Mouse (Mus musculus): ENCODE data around the gene Cdh22. TPM values are rescaled to one million over a fixed set of nuclear protein-coding genes. Genes with fewer than 3 reads are reported as not detected.

The Cdh22 gene
- polyA plus RNA-seq, 1 experiment from 2014 or later, result 0.79 TPM

GRCm38 (mm10) chr2:165126896-165127562 is 107.6 kb downstream of the Cdh22 start:
- ATAC-seq (ENCODE audit: low FRiP score, low read depth), result no peak
- Histone ChIP-seq H3K4me3 (no peak overlapping the region), H3K27me3 (peaks cover 71% of the 10 kb centered on the region), H3K9me3 (no peaks in the 10 kb centered on the region), H3K4me2 (replicated peaks) (no peak overlapping the region), H3K9ac (no peak overlapping the region), H3K36me3 (no peaks in the 10 kb centered on the region), H3K4me1 (no peaks in the 10 kb centered on the region), H3K27ac (no peak overlapping the region)
- WGBS, result 28% methylated on average over 10 of the region's 10 CpGs

GRCm38 (mm10) chr2:165121206-165121840 is 113.3 kb downstream of the Cdh22 start:
- 33% methylated on average over 10 of the region's 10 CpGs for WGBS
- Histone ChIP-seq H3K4me2 (replicated peaks) (no peak overlapping the region), H3K4me1 (no peaks in the 10 kb centered on the region), H3K9me3 (no peaks in the 10 kb centered on the region), H3K4me3 (no peak overlapping the region), H3K27ac (no peak overlapping the region), H3K36me3 (no peaks in the 10 kb centered on the region), H3K27me3 (peaks cover 79% of the 10 kb centered on the region), H3K9ac (no peak overlapping the region)
- no peak for ATAC-seq (ENCODE audit: low FRiP score, low read depth)

- Histone ChIP-seq H3K4me2 (replicated peaks) (no peak overlapping the region), H3K9ac (no peak overlapping the region), H3K36me3 (no peaks in the 10 kb centered on the region), H3K4me3 (no peak overlapping the region), H3K27ac (no peak overlapping the region), H3K4me1 (no peaks in the 10 kb centered on the region), H3K27me3 (peaks cover 79% of the 10 kb centered on the region), H3K9me3 (no peaks in the 10 kb centered on the region)
- WGBS, result 82% methylated on average over 9 of the region's 9 CpGs
- no peak for ATAC-seq (ENCODE audit: low FRiP score, low read depth)
These were observed 113.9 kb downstream of the Cdh22 start for GRCm38 (mm10) chr2:165120765-165121164.

GRCm38 (mm10) chr2:165113733-165114132 is 120.9 kb downstream of the Cdh22 start:
- H3K4me2 ChIP-seq (replicated peaks), result no peak overlapping the region
- no peaks in the 10 kb centered on the region for H3K9me3 ChIP-seq
- 19% methylated on average over 11 of the region's 11 CpGs for WGBS
- H3K36me3 ChIP-seq, result no peaks in the 10 kb centered on the region
- no peak overlapping the region for H3K9ac ChIP-seq
- peak; percentile 55; the same call in 1 of the 2 replicates for ATAC-seq (ENCODE audit: low FRiP score, low read depth)
- H3K27me3 ChIP-seq, result peaks cover 99% of the 10 kb centered on the region
- H3K4me3 ChIP-seq, result no peak overlapping the region
- H3K27ac ChIP-seq, result no peak overlapping the region
- H3K4me1 ChIP-seq, result 0 out of 2 replicates have a peak, but pooled peaks cover 5% of the 10 kb centered on the region

- Histone ChIP-seq H3K4me1 (0 out of 2 replicates have a peak, but pooled peaks cover 5% of the 10 kb centered on the region), H3K4me2 (replicated peaks) (peak overlapping the region; percentile 23; the same call in 1 of the 2 replicates), H3K27me3 (peaks cover 97% of the 10 kb centered on the region), H3K36me3 (no peaks in the 10 kb centered on the region), H3K4me3 (peak overlapping the region; percentile 11; the same call in 1 of the 2 replicates), H3K9ac (no peak overlapping the region), H3K9me3 (no peaks in the 10 kb centered on the region), H3K27ac (no peak overlapping the region)
- ATAC-seq (ENCODE audit: low FRiP score, low read depth), result peak; percentile 75
- WGBS, result under 1% methylated on average over 48 of the region's 54 CpGs
These were observed 122.5 kb downstream of the Cdh22 start for GRCm38 (mm10) chr2:165112149-165112548.

- Histone ChIP-seq H3K4me2 (replicated peaks) (no peak overlapping the region), H3K27ac (no peak overlapping the region), H3K4me3 (no peak overlapping the region), H3K9me3 (no peaks in the 10 kb centered on the region), H3K36me3 (no peaks in the 10 kb centered on the region), H3K27me3 (peaks cover 97% of the 10 kb centered on the region), H3K4me1 (no peaks in the 10 kb centered on the region), H3K9ac (no peak overlapping the region)
- no peak for ATAC-seq (ENCODE audit: low FRiP score, low read depth)
- WGBS, result 27% methylated on average over 18 of the region's 18 CpGs
These were observed 128.1 kb downstream of the Cdh22 start for GRCm38 (mm10) chr2:165106585-165106984.

DNA sequence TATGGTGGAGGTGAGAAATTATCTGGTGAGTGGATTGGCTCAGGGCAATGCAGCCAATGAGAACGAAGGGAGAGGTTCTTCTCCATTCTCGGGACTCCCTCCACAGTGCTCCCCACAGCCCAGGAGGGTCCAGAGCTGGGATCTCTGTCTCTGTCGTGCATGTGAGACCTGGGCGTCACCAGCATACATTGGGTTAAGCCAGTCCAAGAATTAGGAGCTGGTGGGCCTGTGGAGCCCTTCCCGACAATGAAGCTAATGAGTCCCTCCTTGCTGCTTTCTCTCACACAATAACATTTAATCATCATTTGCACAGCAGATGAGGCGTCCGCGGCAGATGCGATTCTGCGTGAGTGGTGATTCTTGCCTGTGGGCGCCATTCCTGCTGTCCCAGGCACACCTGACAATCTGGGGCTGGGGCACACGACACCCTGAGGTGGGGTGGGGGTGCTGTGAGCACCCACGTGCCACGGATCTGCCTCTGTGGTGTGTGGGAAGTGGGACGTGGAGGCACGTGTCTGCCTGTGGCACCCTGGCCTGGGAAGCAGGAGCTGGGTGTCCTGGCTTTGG is 129.1 kb downstream of the Cdh22 start:
- no peak overlapping the region for H3K27ac ChIP-seq
- no peak overlapping the region for H3K9ac ChIP-seq
- no peak overlapping the region for H3K4me2 ChIP-seq (replicated peaks)
- H3K4me1 ChIP-seq, result no peaks in the 10 kb centered on the region
- ATAC-seq (ENCODE audit: low FRiP score, low read depth), result no peak
- no peaks in the 10 kb centered on the region for H3K9me3 ChIP-seq
- no peak overlapping the region for H3K4me3 ChIP-seq
- H3K36me3 ChIP-seq, result no peaks in the 10 kb centered on the region
- WGBS, result 62% methylated on average over 16 of the region's 16 CpGs
- peaks cover 96% of the 10 kb centered on the region for H3K27me3 ChIP-seq

GRCm38 (mm10) chr2:165102920-165103319 is 131.7 kb downstream of the Cdh22 start:
- Histone ChIP-seq H3K27me3 (peaks cover 97% of the 10 kb centered on the region), H3K4me2 (replicated peaks) (no peak overlapping the region), H3K36me3 (no peaks in the 10 kb centered on the region), H3K9ac (no peak overlapping the region), H3K27ac (no peak overlapping the region), H3K4me1 (no peaks in the 10 kb centered on the region), H3K9me3 (no peaks in the 10 kb centered on the region), H3K4me3 (no peak overlapping the region)
- ATAC-seq (ENCODE audit: low FRiP score, low read depth), result no peak
- 84% methylated on average over 3 of the region's 3 CpGs for WGBS

DNA sequence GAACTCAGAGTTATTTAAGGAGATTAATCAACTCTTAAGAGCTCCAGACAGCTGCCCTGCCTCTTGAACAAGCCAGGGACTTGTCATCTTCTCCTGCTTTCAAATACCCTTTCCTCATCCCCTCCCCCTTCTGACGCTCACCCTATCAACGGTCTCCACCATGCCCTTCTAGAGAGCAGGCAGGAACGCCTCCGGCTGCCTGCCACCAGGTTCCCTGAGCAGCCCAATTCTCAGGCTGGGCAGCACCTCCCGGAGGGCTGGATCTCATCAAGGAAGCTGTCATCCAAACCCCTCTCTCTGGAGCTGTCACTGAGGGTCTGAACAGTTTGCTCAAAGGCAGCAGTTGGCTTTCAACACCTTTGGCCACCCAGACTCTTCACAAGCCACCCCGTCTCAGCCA is 133.9 kb downstream of the Cdh22 start:
- no peak for ATAC-seq (ENCODE audit: low FRiP score, low read depth)
- Histone ChIP-seq H3K4me2 (replicated peaks) (no peak overlapping the region), H3K9ac (no peak overlapping the region), H3K27me3 (peaks cover 99% of the 10 kb centered on the region), H3K9me3 (no peaks in the 10 kb centered on the region), H3K4me1 (peaks cover 9% of the 10 kb centered on the region), H3K27ac (no peak overlapping the region), H3K4me3 (no peak overlapping the region), H3K36me3 (no peaks in the 10 kb centered on the region)
- 4% methylated on average over 6 of the region's 6 CpGs for WGBS

GRCm38 (mm10) chr2:165098861-165099260 is 135.8 kb downstream of the Cdh22 start:
- Histone ChIP-seq H3K36me3 (no peaks in the 10 kb centered on the region), H3K9me3 (no peaks in the 10 kb centered on the region), H3K9ac (no peak overlapping the region), H3K27me3 (peaks cover 91% of the 10 kb centered on the region), H3K4me2 (replicated peaks) (no peak overlapping the region), H3K4me1 (peaks cover 18% of the 10 kb centered on the region), H3K27ac (no peak overlapping the region), H3K4me3 (no peak overlapping the region)
- WGBS, result 82% methylated on average over 3 of the region's 3 CpGs
- no peak for ATAC-seq (ENCODE audit: low FRiP score, low read depth)

DNA sequence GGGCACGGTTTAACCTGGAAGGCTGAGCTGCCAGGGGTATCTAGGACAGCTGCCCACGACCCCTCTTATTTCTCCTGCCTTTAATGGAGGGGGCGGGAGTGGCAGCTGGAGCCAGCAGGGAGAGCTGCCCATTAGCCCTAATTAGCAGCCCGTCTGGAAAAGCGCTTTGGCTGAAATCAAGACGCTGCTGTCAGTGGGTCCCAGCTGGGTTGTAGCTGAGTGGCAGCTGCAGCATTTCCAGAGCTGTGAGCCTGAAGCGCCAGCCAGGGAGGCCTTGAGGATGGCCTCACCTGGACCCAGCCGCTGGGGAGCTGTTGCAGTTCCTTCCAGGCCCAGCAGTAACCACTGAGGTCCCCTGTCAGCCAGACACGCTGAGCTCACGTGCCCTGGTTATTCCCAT is 138.3 kb downstream of the Cdh22 start:
- Histone ChIP-seq H3K9me3 (no peaks in the 10 kb centered on the region), H3K4me3 (no peak overlapping the region), H3K27ac (no peak overlapping the region), H3K4me1 (peaks cover 22% of the 10 kb centered on the region), H3K9ac (no peak overlapping the region), H3K27me3 (peaks cover 80% of the 10 kb centered on the region), H3K36me3 (no peaks in the 10 kb centered on the region), H3K4me2 (replicated peaks) (no peak overlapping the region)
- no peak for ATAC-seq (ENCODE audit: low FRiP score, low read depth)
- 9% methylated on average over 10 of the region's 10 CpGs for WGBS

- Histone ChIP-seq H3K4me3 (no peak overlapping the region), H3K9ac (no peak overlapping the region), H3K4me2 (replicated peaks) (no peak overlapping the region), H3K9me3 (no peaks in the 10 kb centered on the region), H3K27me3 (peaks cover 51% of the 10 kb centered on the region), H3K36me3 (no peaks in the 10 kb centered on the region), H3K4me1 (peaks cover 25% of the 10 kb centered on the region), H3K27ac (no peak overlapping the region)
- no peak for ATAC-seq (ENCODE audit: low FRiP score, low read depth)
- WGBS, result 34% methylated on average over 7 of the region's 7 CpGs
These were observed 142.3 kb downstream of the Cdh22 start for GRCm38 (mm10) chr2:165092393-165092792.

Measured in limb, embryonic 13.5 days (tissue).